Mouse (Mus musculus): ENCODE data around the gene Chmp5. TPM values are rescaled to one million over a fixed set of nuclear protein-coding genes. Genes with fewer than 3 reads are reported as not detected.

Gene Chmp5
- polyA plus RNA-seq, 1 experiment from 2014 or later = 164 TPM

DNA sequence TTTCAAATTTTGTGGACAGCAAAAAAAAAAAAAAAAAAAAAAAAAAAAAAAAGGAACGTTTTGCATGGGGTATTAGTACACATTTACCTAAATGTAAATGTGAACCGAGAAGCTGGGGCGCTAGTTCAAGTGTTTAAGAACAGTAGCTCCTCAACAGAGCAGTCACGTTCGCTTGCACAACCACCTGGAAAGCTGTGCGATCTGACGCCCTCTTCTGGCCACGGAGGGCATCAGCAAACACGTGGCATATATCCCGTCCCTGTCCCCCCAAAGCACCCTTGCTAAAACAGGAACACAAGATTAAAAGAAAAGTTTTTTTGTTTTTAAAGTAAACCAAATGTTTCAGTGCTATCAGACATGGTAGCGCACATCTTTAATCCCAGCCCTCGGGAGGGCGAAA lies 23.5 kb downstream of the Chmp5 start:
- WGBS = 27% methylated on average over 13 of the region's 13 CpGs
- TF ChIP-seq CTCF (IDR thresholded peaks at IDR 0.05; ENCODE audit: low read depth) = peak; percentile 71

DNA sequence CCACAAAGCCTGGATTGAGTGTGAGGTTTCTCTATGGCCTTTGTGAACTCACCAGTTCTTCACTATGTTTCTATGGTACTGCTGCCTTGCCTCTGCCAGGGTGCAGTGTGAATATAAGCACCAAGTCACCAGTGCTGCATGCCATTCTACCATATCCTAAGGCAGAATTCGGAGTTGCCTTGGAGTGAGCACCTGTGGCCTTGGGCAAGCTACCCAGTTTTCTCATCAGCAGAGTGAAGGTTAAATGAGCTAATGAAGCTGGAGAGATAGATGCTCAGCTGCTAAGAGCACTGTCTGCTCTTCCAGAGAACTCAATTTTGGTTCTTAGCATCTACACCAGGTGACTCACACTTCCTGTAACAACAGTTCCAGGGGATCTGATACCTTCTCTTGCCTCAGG lies 25.8 kb downstream of the Chmp5 start:
- ATAC-seq (replicated peaks; ENCODE audit: low FRiP score, low read depth) = no peak

More for the DNA sequence above, 23.5 kb downstream of the Chmp5 start:
- Histone ChIP-seq H3K9me3 (replicated peaks; ENCODE audit: low read length) (no peaks in the 10 kb centered on the region), H3K27me3 (ENCODE audit: insufficient read depth, low read length) (no peaks in the 10 kb centered on the region), H3K4me1 (replicated peaks; ENCODE audit: insufficient read depth, low read length) (no peaks in the 10 kb centered on the region), H3K4me2 (ENCODE audit: low read length) (peak overlapping the region; percentile 55), H3K36me3 (ENCODE audit: insufficient read depth, low read length) (peaks cover 11% of the 10 kb centered on the region; the same call in 1 of the 2 replicates), H3K4me3 (replicated peaks; ENCODE audit: low read depth, low read length) (peak overlapping the region; percentile 96), H3K9ac (ENCODE audit: low read depth, low read length) (peak overlapping the region; percentile 92), H3K27ac (peak overlapping the region; percentile 96)
- ATAC-seq (replicated peaks; ENCODE audit: low FRiP score, low read depth) (no peak), DNase-seq (ENCODE audit: low spot score) (peak; percentile 63)

GRCm38 (mm10) chr4:40975678-40976077 lies 27.5 kb downstream of the Chmp5 start:
- Histone ChIP-seq H3K36me3 (ENCODE audit: insufficient read depth, low read length) (peaks cover 42% of the 10 kb centered on the region), H3K4me1 (replicated peaks; ENCODE audit: insufficient read depth, low read length) (no peaks in the 10 kb centered on the region), H3K9ac (ENCODE audit: low read depth, low read length) (no peak overlapping the region), H3K4me3 (replicated peaks; ENCODE audit: low read depth, low read length) (no peak overlapping the region), H3K27ac (no peak overlapping the region), H3K4me2 (ENCODE audit: low read length) (no peak overlapping the region), H3K27me3 (ENCODE audit: insufficient read depth, low read length) (no peaks in the 10 kb centered on the region), H3K9me3 (replicated peaks; ENCODE audit: low read length) (no peaks in the 10 kb centered on the region)
- ATAC-seq (replicated peaks; ENCODE audit: low FRiP score, low read depth) (no peak), DNase-seq (ENCODE audit: low spot score) (no peak)
- WGBS = 84% methylated on average over 3 of the region's 3 CpGs
- TF ChIP-seq CTCF (IDR thresholded peaks at IDR 0.05; ENCODE audit: low read depth) = no peak

More for the DNA sequence above, 25.8 kb downstream of the Chmp5 start:
- no peak for TF ChIP-seq CTCF (IDR thresholded peaks at IDR 0.05; ENCODE audit: low read depth)
- Histone ChIP-seq H3K4me1 (replicated peaks; ENCODE audit: insufficient read depth, low read length) (no peaks in the 10 kb centered on the region), H3K27ac (no peak overlapping the region), H3K9me3 (replicated peaks; ENCODE audit: low read length) (no peaks in the 10 kb centered on the region), H3K9ac (ENCODE audit: low read depth, low read length) (no peak overlapping the region), H3K4me2 (ENCODE audit: low read length) (no peak overlapping the region), H3K4me3 (replicated peaks; ENCODE audit: low read depth, low read length) (no peak overlapping the region), H3K36me3 (ENCODE audit: insufficient read depth, low read length) (peaks cover 26% of the 10 kb centered on the region), H3K27me3 (ENCODE audit: insufficient read depth, low read length) (no peaks in the 10 kb centered on the region)
- 95% methylated on average over 1 of the region's 1 CpGs for WGBS
- DNase-seq (ENCODE audit: low spot score) = no peak

DNA sequence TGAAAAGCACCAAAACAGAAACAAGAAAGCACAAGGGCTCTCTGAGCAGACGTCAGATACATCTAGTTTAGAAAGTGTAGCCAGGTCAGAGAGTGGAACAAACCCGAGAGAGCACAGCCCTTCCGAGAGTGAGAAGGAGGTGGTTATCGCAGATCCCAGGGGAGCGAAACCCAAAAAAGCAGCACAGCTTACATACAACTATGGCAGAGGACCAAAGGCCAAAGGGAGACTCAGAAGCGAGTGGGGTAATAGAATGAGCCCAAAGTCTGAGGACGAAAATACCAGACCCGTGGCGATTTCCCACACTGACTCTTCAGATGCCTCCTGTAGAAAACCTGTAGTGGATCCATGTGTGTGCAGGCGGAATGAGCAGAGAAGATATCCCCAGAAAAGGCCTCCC lies 28.4 kb downstream of the Chmp5 start:
- no peak for ATAC-seq (replicated peaks; ENCODE audit: low FRiP score, low read depth)
- Histone ChIP-seq H3K9me3 (replicated peaks; ENCODE audit: low read length) (no peaks in the 10 kb centered on the region), H3K4me1 (replicated peaks; ENCODE audit: insufficient read depth, low read length) (no peaks in the 10 kb centered on the region), H3K4me3 (replicated peaks; ENCODE audit: low read depth, low read length) (no peak overlapping the region), H3K9ac (ENCODE audit: low read depth, low read length) (no peak overlapping the region), H3K36me3 (ENCODE audit: insufficient read depth, low read length) (peaks cover 44% of the 10 kb centered on the region), H3K27me3 (ENCODE audit: insufficient read depth, low read length) (no peaks in the 10 kb centered on the region), H3K27ac (no peak overlapping the region), H3K4me2 (ENCODE audit: low read length) (no peak overlapping the region)
- no peak for DNase-seq (ENCODE audit: low spot score)
- 91% methylated on average over 10 of the region's 10 CpGs for WGBS
- TF ChIP-seq CTCF (IDR thresholded peaks at IDR 0.05; ENCODE audit: low read depth) = no peak

DNA sequence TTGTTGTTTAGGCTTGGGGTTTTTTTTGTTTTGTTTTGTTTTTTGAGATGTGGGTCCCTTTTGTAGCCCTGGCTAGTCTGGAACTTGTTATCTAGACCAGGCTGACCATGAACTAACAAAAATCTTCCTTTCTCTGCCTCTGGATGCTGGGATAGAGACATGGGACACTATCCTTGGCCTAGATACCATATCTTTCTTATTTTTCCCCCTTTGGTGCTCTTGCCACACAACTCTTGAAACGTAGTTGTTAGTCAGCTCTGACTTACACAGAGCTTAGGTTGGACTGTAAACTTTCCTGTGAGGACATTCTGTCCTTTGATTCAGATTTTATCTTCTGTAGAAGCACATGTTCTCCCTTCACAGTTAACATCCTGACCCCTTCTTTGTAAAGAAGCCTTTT lies 31.2 kb downstream of the Chmp5 start:
- Histone ChIP-seq H3K4me2 (ENCODE audit: low read length) (no peak overlapping the region), H3K36me3 (ENCODE audit: insufficient read depth, low read length) (peaks cover 44% of the 10 kb centered on the region), H3K27ac (no peak overlapping the region), H3K9ac (ENCODE audit: low read depth, low read length) (no peak overlapping the region), H3K27me3 (ENCODE audit: insufficient read depth, low read length) (no peaks in the 10 kb centered on the region), H3K9me3 (replicated peaks; ENCODE audit: low read length) (no peaks in the 10 kb centered on the region), H3K4me3 (replicated peaks; ENCODE audit: low read depth, low read length) (no peak overlapping the region), H3K4me1 (replicated peaks; ENCODE audit: insufficient read depth, low read length) (no peaks in the 10 kb centered on the region)
- ATAC-seq (replicated peaks; ENCODE audit: low FRiP score, low read depth) (no peak), DNase-seq (ENCODE audit: low spot score) (no peak)
- TF ChIP-seq CTCF (IDR thresholded peaks at IDR 0.05; ENCODE audit: low read depth) = no peak
- 90% methylated on average over 1 of the region's 1 CpGs for WGBS

GRCm38 (mm10) chr4:40982486-40982885 lies 34.3 kb downstream of the Chmp5 start:
- H3K4me1 ChIP-seq (replicated peaks; ENCODE audit: insufficient read depth, low read length) = no peaks in the 10 kb centered on the region
- no peak overlapping the region for H3K4me2 ChIP-seq (ENCODE audit: low read length)
- WGBS = 39% methylated on average over 3 of the region's 3 CpGs
- H3K9ac ChIP-seq (ENCODE audit: low read depth, low read length) = no peak overlapping the region
- no peak overlapping the region for H3K4me3 ChIP-seq (replicated peaks; ENCODE audit: low read depth, low read length)
- no peak overlapping the region for H3K27ac ChIP-seq
- no peaks in the 10 kb centered on the region for H3K9me3 ChIP-seq (replicated peaks; ENCODE audit: low read length)
- H3K36me3 ChIP-seq (ENCODE audit: insufficient read depth, low read length) = peaks cover 49% of the 10 kb centered on the region
- DNase-seq (ENCODE audit: low spot score) (no peak), ATAC-seq (replicated peaks; ENCODE audit: low FRiP score, low read depth) (no peak)
- TF ChIP-seq CTCF (IDR thresholded peaks at IDR 0.05; ENCODE audit: low read depth) = no peak
- H3K27me3 ChIP-seq (ENCODE audit: insufficient read depth, low read length) = no peaks in the 10 kb centered on the region

DNA sequence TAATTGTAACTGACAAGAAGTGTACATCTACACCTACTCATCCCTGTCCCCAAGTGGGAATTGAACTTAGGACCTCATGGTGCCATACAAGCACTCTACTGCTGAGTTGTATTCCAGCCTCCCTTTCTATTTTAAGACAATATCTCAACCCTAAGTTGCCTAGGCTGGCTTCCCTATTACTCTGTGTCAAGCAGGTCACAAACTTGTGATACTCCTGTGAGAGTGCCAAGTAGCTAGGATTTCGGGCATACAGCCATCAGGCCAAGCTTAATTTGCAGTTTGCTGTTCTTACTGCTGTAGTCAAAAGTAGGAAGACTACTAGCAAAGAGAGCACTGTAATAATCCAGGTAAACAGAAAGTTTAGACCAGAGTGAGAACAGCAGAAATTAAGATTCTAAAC lies 35.5 kb downstream of the Chmp5 start:
- H3K27ac ChIP-seq = no peak overlapping the region
- H3K36me3 ChIP-seq (ENCODE audit: insufficient read depth, low read length) = peaks cover 46% of the 10 kb centered on the region
- TF ChIP-seq CTCF (IDR thresholded peaks at IDR 0.05; ENCODE audit: low read depth) = no peak
- no peak for DNase-seq (ENCODE audit: low spot score)
- no peaks in the 10 kb centered on the region for H3K27me3 ChIP-seq (ENCODE audit: insufficient read depth, low read length)
- H3K9me3 ChIP-seq (replicated peaks; ENCODE audit: low read length) = no peaks in the 10 kb centered on the region
- WGBS = 71% methylated on average over 1 of the region's 1 CpGs
- ATAC-seq (replicated peaks; ENCODE audit: low FRiP score, low read depth) = no peak
- H3K9ac ChIP-seq (ENCODE audit: low read depth, low read length) = no peak overlapping the region
- H3K4me3 ChIP-seq (replicated peaks; ENCODE audit: low read depth, low read length) = no peak overlapping the region
- H3K4me1 ChIP-seq (replicated peaks; ENCODE audit: insufficient read depth, low read length) = no peaks in the 10 kb centered on the region
- H3K4me2 ChIP-seq (ENCODE audit: low read length) = no peak overlapping the region

All from kidney, postnatal 0 days (tissue).